Mouse (Mus musculus) heart, adult 2 months (tissue): ENCODE results near the gene Vwa5b2. TPM values are rescaled to one million over a fixed set of nuclear protein-coding genes. Genes with fewer than 3 reads are reported as not detected.

Experiments
- DNase-seq, 2 experiments: peaks; one replicate each; pipeline ENCODE4 v3.0.0; 2021
- H3K27ac ChIP-seq: fragments of 200-600 bp; 2 replicates; pipeline ENCODE4 v1.8.1; 2022
- H3K27me3 ChIP-seq: fragments of 200-500 bp; 2 replicates; pipeline ENCODE4 v1.6.1; 2012; ENCODE audit warnings: mild to moderate bottlenecking, low read length, inconsistent platforms, mixed read lengths; ENCODE audit not compliant: control insufficient read depth, insufficient read depth
- H3K36me3 ChIP-seq: fragments of 200-500 bp; 2 replicates; pipeline ENCODE4 v1.6.1; 2012; ENCODE audit warnings: low read length, inconsistent platforms; ENCODE audit not compliant: control insufficient read depth, insufficient read depth
- H3K4me1 ChIP-seq: fragments of 200-500 bp; 2 replicates; pipeline ENCODE4 v1.6.1; 2011; ENCODE audit warnings: low read length; ENCODE audit not compliant: control insufficient read depth, insufficient read depth
- H3K4me3 ChIP-seq: fragments of 200-600 bp; 2 replicates; pipeline ENCODE4 v1.8.1; 2022
- H3K79me2 ChIP-seq: fragments of 200-500 bp; replicated peaks from 2 replicates; pipeline ENCODE4 v1.6.1; 2012; ENCODE audit warnings: mild to moderate bottlenecking, inconsistent platforms, low read length, moderate library complexity, mixed read lengths; ENCODE audit not compliant: control insufficient read depth, insufficient read depth
- H3K9ac ChIP-seq: fragments of 200-500 bp; 2 replicates; pipeline ENCODE4 v1.6.1; 2012; ENCODE audit warnings: low read depth, mild to moderate bottlenecking, control low read depth, inconsistent platforms, low read length, mixed read lengths
- CTCF ChIP-seq: fragments of 200-600 bp; IDR thresholded peaks from 2 replicates; pipeline ENCODE4 v1.8.1; 2022; ENCODE audit warnings: antibody characterized with exemption, mild to moderate bottlenecking, moderate library complexity
- EP300 ChIP-seq: fragments of 200-500 bp; IDR thresholded peaks from 2 replicates; pipeline ENCODE4 v1.6.1; 2011; ENCODE audit warnings: low read depth, low read length, control low read depth; ENCODE audit not compliant: insufficient read depth
- POLR2A ChIP-seq: fragments of 200-500 bp; IDR thresholded peaks from 2 replicates; pipeline ENCODE4 v1.6.1; 2011; ENCODE audit warnings: mild to moderate bottlenecking, low read depth, low read length, control low read depth; ENCODE audit not compliant: insufficient read depth
- WGBS: fragments of 180-500 bp; shearing (Covaris S2); methylation state at CpG from one replicate; pipeline ENCODE4 v1.1.7; 2018; 5-methylcytosine and 5-hydroxymethylcytosine counted together
- intact Hi-C: fragments of 180-260 bp; cut with DNase I; formaldehyde crosslinking; loops from one replicate; pipeline ENCODE4 v1.15.1; 2025
- polyA plus RNA-seq: library from polyadenylated mRNA; depleted of rRNA; stranded (reverse); fragments of >200 nt; gene quantifications from 2 replicates; pipeline ENCODE4 v1.2.3, GENCODE M21; 2012
- total RNA-seq, 2 experiments: library from RNA; stranded (reverse); gene quantifications; 2 replicates each; pipeline ENCODE4 v1.2.3; 2021

The Vwa5b2 gene
- total and polyA plus RNA-seq, 3 experiments, result 0.06 to 0.18 TPM; not detected in 1

GRCm38 (mm10) chr16:20619541-20620398 is 30.5 kb downstream of the Vwa5b2 start:
- peak overlapping the region; percentile 32 for H3K4me3 ChIP-seq
- no peaks in the 10 kb centered on the region for H3K36me3 ChIP-seq
- no peaks in the 10 kb centered on the region for H3K79me2 ChIP-seq
- no peak overlapping the region for H3K9ac ChIP-seq
- intact Hi-C loops, result loop anchor here (1.0 kb wide), 1 partner anchor 8 kb away; the partner anchor contains the start of genes Alg3, Eef1akmt4 and Gm49333
- H3K27ac ChIP-seq, result no peak overlapping the region
- H3K4me1 ChIP-seq, result peaks cover 1% of the 10 kb centered on the region; the same call in 1 of the 2 replicates
- no peaks in the 10 kb centered on the region for H3K27me3 ChIP-seq
- 4% methylated on average over 81 of the region's 83 CpGs for WGBS
- DNase-seq, result peak; percentile 40 to 60
- TF ChIP-seq EP300, result no peak
- TF ChIP-seq CTCF, result no peak
- TF ChIP-seq POLR2A, result no peak

- Histone ChIP-seq H3K9ac (no peak overlapping the region), H3K27me3 (no peaks in the 10 kb centered on the region), H3K27ac (no peak overlapping the region), H3K4me3 (peak overlapping the region; percentile 56; the same call in 1 of the 2 replicates), H3K36me3 (no peaks in the 10 kb centered on the region), H3K4me1 (peaks cover 1% of the 10 kb centered on the region; the same call in 1 of the 2 replicates), H3K79me2 (no peaks in the 10 kb centered on the region)
- WGBS, result 0% methylated on average over 9 of the region's 9 CpGs
- DNase-seq, result no peak
- intact Hi-C loops, result loop anchor here (1.0 kb wide), 1 partner anchor 9 kb away; the partner anchor contains the start of genes Alg3, Eef1akmt4 and Gm49333
- no peak for TF ChIP-seq POLR2A
- TF ChIP-seq EP300, result no peak
- no peak for TF ChIP-seq CTCF
Measured at GRCm38 (mm10) chr16:20620399-20620735, 31.1 kb downstream of the Vwa5b2 start.

GRCm38 (mm10) chr16:20620751-20621190 is 31.5 kb downstream of the Vwa5b2 start:
- Histone ChIP-seq H3K79me2 (no peaks in the 10 kb centered on the region), H3K4me3 (peak overlapping the region; percentile 56), H3K27me3 (no peaks in the 10 kb centered on the region), H3K27ac (no peak overlapping the region), H3K36me3 (no peaks in the 10 kb centered on the region), H3K4me1 (peaks cover 1% of the 10 kb centered on the region; the same call in 1 of the 2 replicates), H3K9ac (peak overlapping the region; percentile 49)
- under 1% methylated on average over 32 of the region's 32 CpGs for WGBS
- intact Hi-C loops, result loop anchor here (1.0 kb wide), 1 partner anchor 9 kb away; the partner anchor contains the start of genes Alg3, Eef1akmt4 and Gm49333
- TF ChIP-seq POLR2A, result no peak
- TF ChIP-seq EP300, result no peak
- no peak for TF ChIP-seq CTCF
- DNase-seq, result no peak

GRCm38 (mm10) chr16:20621191-20621990 is 32.1 kb downstream of the Vwa5b2 start, which contains the start of gene Camk2n2:
TSS of gene Camk2n2 (minus strand) at chr16:20621287.
- peak within 1 kb of the TSS; percentile 56 for H3K4me3 ChIP-seq
- no peak within 1 kb of the TSS for H3K27ac ChIP-seq
- H3K4me1 ChIP-seq, result peaks cover 1% of the 10 kb centered on the region; the same call in 1 of the 2 replicates
- no peaks in the 10 kb centered on the region for H3K27me3 ChIP-seq
- H3K9ac ChIP-seq, result peak within 1 kb of the TSS; percentile 72
- no peak for TF ChIP-seq EP300
- TF ChIP-seq POLR2A, result no peak
- no peak for TF ChIP-seq CTCF
- peak; percentile 82 to 84 for DNase-seq
- no peaks in the 10 kb centered on the region for H3K36me3 ChIP-seq
- H3K79me2 ChIP-seq, result no peaks in the 10 kb centered on the region
- intact Hi-C loops, result no loop called here
- WGBS, result under 1% methylated on average over 75 of the region's 92 CpGs

- 0% methylated on average over 37 of the region's 37 CpGs for WGBS
- Histone ChIP-seq H3K79me2 (no peaks in the 10 kb centered on the region), H3K27me3 (no peaks in the 10 kb centered on the region), H3K36me3 (no peaks in the 10 kb centered on the region), H3K4me1 (peaks cover 1% of the 10 kb centered on the region; the same call in 1 of the 2 replicates), H3K9ac (peak overlapping the region; percentile 72; the same call in 1 of the 2 replicates), H3K4me3 (peak overlapping the region; percentile 56), H3K27ac (no peak overlapping the region)
- intact Hi-C loops, result loop anchor here (2.0 kb wide), 1 partner anchor 29 kb away; the partner anchor contains the start of gene Psmd2
- DNase-seq, result peak; percentile 75 to 78
- TF ChIP-seq POLR2A, result no peak
- no peak for TF ChIP-seq EP300
- TF ChIP-seq CTCF, result no peak
Measured at GRCm38 (mm10) chr16:20621991-20622685, 32.9 kb downstream of the Vwa5b2 start.
